Mouse (Mus musculus): Measurements from ENCODE around the gene Pdzrn3.

DNA sequence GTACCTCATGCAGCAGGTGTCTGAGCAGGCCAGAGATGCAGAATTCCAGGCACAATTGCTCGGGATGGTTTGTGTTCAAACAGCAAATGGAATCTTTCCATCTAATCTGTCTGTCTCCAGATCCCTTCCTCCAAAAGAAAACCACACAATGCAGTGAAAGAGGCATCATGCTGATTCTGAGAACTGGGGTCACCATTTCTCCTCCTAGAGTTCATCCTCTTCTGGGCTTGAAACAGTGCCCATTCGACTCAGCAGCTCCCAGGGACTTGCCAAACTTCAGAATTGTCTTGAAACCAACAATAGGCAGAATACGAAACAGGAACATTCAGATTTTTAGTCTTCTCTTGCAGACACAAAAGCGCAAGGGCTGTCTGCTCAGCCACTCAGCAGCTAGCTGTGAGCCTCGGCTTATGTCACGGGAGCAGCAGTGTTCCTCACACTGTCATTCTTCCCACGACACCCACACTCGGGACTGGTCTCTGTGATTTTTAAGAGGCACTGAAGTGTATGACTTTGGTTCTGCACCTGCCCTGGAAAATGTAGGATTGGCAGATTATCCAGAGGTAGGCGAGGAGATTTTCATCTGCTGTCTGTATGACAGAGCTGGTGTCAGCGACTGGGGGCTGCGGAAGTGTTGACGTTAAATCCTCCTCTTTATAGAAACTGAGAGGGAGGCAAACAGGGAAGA is 125.6 kb downstream of the Pdzrn3 start:
- no peak for TF ChIP-seq CTCF (IDR thresholded peaks at IDR 0.05; ENCODE audit: extremely low read depth, insufficient read length, insufficient replicate concordance, low read depth, low read length)
- no peak for TF ChIP-seq POLR2A (IDR thresholded peaks at IDR 0.05; ENCODE audit: low read depth, low read length)

All from small intestine, adult 2 months (tissue).